Mouse (Mus musculus): Measurements from ENCODE around the gene Snap23. TPM values are rescaled to one million over a fixed set of nuclear protein-coding genes. Genes with fewer than 3 reads are reported as not detected.

Gene Snap23
- polyA plus RNA-seq (2012; ENCODE audit: low replicate concordance) = 4.6 and 8.7 TPM in 2 replicates

DNA sequence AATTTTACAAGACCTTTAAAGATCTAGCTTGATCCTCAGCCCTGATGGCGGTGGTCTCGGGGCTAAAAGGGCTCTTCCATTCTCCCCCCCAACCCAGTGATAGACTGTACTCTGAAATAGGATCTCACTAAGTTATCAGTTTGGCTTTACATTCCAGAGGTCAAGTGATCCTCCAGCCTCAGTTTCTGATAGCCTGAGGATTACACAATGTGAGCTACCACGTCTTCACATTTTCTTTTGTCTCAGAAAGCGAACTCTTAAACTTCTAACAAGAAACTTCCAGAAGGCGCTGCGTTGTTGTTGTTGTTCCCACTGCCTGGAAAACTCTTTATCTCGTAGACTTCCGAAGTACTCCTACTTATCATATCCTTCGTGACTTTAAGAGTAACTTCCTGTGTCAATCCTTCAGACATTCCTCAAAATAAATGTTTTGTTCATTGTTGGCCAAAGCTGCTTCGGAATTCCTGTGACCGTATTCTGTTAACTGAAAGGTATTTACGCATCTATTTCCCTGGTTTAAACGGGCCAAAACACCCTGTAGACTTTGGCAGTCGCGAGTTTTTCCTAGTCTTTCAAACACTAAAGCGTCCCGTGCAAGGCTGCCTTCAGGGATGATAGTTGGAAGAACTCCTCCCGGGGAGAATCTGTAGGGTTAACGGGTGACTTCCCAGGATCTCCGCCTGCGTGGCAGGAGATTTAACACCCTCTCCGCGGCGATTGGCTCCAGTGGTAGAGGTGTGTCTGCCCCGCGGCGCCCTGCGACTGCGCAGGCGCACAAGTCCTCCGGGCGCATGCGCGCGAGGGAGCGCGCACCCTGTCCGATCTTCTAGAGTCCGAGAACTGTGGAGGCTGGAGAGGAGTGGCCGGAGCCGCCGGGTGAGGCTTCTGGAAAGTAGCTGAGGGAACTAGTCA is at the start of gene Snap23:
Snap23 (plus strand) TSS at position 786 of the 912 bp plus-strand sequence.

DNA sequence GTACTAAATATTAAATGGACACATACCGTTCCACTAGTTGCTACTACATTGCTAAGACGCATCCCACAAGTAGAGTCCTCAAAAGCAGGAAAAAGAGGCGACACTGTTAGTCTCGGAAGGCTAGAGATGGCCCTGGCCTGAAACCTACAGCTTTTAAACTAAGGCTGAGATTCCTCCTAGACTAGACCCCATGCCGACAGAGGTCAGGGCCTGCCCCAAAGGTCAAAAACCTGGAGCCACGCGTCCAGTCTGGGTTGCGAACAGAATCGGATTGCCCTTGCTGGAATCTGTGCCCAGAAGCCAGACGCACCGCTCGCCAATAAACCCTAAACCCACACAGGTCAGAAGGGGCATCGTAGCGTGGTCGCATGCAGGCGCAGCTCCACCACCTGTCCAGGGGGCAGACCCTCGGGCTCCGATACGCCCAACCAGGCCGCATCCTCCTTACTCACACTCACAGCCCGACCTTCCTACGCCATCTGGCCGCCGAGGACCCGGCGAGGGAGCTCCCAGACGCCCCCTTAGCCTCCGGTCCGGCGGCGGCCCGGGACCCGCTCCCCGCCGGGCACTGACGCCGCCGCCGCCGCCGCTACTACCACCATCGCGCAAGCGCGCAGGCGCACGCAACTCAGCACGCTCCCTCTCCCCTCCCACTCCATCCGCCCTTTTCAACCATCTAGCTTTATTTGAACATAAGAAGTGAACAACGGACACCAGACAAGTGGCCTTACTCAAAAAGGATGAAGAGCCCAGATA is 4.1 kb upstream of the Snap23 start, which contains the start of gene Zfp106:
Zfp106 (minus strand) TSS at position 609 of the 756 bp plus-strand sequence.

DNA sequence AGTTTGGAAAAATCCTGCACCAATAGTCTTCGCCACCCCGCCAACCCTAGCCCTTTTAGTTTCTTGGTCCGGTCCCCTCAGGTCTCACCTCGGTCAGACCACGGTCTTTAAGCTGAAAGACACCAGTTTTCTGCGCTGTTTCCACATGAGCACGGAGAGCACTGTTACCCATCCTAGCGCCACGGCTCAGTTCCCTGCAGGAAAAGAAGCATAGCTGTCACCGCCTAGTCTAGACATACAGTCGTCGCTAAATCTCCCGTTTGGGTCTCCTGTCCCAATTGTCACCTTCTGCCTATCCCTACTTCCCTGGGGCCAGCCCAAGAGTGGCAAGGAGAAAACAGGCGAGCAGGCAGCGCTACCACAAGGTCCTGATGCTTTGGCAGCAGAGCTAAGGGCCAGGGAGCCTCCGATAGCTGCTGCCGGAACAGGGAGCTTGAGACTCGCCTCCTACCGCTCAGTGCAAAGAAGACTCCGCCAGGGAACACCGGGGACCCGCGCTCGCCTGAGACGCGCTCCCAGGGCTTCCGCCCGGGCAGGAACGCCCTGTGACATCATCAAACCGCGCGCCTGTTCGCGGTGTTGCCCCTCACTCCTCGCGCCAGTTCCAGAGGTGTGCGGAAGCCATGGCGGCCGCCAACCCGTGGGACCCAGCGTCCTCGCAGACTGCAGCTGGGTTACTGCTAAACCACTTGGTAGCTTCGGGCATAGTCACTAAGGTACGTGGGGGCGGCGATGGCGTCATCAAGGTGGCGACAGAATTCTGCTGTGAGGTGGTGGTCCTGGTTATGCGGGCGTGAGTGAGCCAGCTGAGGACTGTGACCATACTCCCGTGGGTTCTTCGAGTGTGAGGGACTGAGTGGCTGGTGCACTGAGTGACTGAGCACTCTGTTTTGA is 41.6 kb downstream of the Snap23 start, which contains the start of the genes Haus2 and Lrrc57:
Haus2 (plus strand) TSS at position 554 of the 894 bp plus-strand sequence.
Lrrc57 (minus strand) TSS at position 691 of the 894 bp plus-strand sequence.

DNA sequence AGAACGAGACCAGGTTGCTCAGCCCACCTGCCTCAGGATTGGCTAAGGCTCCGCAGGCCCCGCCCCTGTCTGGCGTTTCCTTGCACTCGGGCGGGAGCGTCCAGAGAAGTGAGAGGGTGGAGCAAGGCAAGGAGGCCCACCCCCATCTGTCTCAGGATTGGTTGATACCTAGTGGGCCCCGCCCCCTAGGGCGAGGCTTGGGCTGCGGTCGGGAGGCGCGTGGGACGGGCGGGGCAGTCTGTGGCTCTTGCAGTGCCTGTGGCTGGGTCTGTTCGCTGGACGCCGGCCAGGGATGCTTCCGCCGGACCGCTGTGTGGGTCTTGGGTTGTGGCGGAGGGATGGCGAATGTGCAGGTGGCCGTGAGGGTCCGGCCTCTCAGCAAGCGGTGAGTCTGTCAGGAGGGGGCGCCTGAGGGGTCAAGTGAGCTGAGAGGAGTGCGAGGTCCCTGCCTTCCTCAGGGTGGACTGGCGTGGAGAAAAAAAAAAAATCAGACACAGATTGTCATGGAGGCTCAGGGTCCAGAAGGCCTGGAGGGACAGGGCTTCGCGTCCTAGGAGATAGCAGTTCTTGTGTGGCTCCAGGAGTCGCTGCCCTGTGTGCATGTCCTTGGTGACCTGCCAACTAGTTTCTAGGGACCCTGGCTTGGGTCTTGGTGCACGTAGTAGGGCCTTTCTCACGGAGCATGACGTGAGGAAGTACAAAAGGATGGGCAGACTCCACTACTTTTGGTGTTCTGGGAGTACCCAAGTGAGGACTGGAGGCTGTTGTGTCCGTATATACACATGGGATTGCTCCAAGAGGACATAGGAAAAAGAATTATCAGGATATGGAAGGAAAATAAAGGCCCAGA is 61.6 kb downstream of the Snap23 start, which contains the start of gene Stard9:
Stard9 (plus strand) TSS at position 236 of the 850 bp plus-strand sequence.

Other genes with a start within 250 kb of the Snap23 start
- gene Vps39, start 214.5 kb upstream of the Snap23 start, polyA plus RNA-seq (2012; ENCODE audit: low replicate concordance) = 16.2 and 51.6 TPM in 2 replicates
- gene Ganc, start 163.8 kb upstream of the Snap23 start, polyA plus RNA-seq (2012; ENCODE audit: low replicate concordance) = 5.3 and 6.8 TPM in 2 replicates
- 1.8 and 2.8 TPM in 2 replicates for gene Tmem87a, start 163.6 kb upstream of the Snap23 start, polyA plus RNA-seq (2012; ENCODE audit: low replicate concordance)
- gene Capn3, start 111.7 kb upstream of the Snap23 start, polyA plus RNA-seq (2012; ENCODE audit: low replicate concordance) = 0.21 and 1.1 TPM in 2 replicates
- gene Zfp106, start 3.8 kb upstream of the Snap23 start, polyA plus RNA-seq (2012; ENCODE audit: low replicate concordance) = 37.6 and 37.9 TPM in 2 replicates
- gene Haus2, start 41.7 kb downstream of the Snap23 start, polyA plus RNA-seq (2012; ENCODE audit: low replicate concordance) = 0.30 and 1.5 TPM in 2 replicates
- 3.1 and 3.4 TPM in 2 replicates for gene Lrrc57, start 41.8 kb downstream of the Snap23 start, polyA plus RNA-seq (2012; ENCODE audit: low replicate concordance)
- gene Stard9, start 61.5 kb downstream of the Snap23 start, polyA plus RNA-seq (2012; ENCODE audit: low replicate concordance) = 0.97 and 1.2 TPM in 2 replicates

Data from hematopoietic multipotent progenitor cell, adult 10-12 weeks (in vitro differentiated cells).